Mouse (Mus musculus): ENCODE data around the gene Stox2.

Stox2 gene

GRCm38 (mm10) chr8:47446312-47447046 is at the start of gene Stox2:
TSS of gene Stox2 (minus strand) at chr8:47446362.
- no peak for TF ChIP-seq GATA4 (IDR thresholded peaks at IDR 0.05; ENCODE audit: insufficient replicate concordance, low read length)

DNA sequence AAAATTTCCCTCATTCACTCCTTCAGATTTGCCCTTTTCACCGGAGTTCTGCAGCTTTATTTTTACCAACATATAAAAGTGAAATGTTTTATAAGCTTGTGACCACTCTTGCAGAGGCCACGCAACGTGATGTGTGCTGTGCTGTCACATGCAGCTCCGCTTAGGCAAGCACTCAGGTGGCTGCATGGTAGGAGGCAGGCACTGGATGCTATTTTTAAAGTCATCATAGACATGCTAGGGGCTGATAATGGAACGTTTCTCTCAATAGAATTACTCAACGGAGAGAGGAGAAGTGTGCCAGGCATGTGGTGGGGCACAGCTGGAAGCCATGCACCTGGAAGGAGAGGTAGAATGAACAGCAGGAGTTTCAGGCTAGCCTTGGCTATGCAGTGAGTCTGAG is 49.3 kb upstream of the Stox2 start:
- no peak for TF ChIP-seq GATA4 (IDR thresholded peaks at IDR 0.05; ENCODE audit: insufficient replicate concordance, low read length)

- no peak for TF ChIP-seq GATA4 (IDR thresholded peaks at IDR 0.05; ENCODE audit: insufficient replicate concordance, low read length)
Measured at GRCm38 (mm10) chr8:47494602-47495153, 48.5 kb upstream of the Stox2 start.

DNA sequence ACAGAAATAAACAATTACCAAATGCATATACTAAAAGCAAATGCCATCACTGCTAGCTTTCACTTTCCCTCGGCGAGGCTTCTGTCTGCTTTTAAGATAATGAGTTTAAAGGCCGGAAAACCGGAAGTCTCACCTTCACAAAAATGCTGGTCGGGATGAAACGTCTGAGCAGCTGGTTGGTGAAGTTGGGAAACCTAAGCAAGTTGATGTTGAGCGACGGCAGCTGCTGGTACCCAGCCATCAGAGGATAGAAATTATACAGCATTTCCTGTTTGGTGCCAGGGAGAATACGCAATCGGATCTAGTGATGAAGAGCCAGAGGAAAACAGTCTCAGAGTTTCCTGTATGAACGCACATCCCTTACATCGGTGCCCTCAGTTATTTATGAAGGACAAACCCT is 46.9 kb upstream of the Stox2 start:
- no peak for TF ChIP-seq GATA4 (IDR thresholded peaks at IDR 0.05; ENCODE audit: insufficient replicate concordance, low read length)

DNA sequence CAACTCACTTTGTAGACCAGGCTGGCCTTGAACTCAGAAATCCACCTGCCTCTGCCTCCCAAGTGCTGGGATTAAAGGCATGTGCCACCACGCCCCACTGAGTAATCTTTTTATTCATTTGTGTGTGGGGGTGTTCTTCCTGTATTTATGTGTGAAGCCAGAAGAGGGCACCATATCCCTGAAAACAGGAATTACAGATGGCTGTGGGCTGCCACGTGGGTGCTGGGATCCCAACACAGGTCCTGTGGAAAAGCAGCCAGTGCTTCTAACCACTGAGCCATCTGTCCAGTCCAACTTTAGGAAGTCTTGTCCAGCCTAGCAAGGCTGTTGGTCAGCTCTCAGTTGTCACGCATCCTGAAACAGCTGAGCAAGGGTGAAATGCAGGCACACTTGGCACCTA is 41.1 kb upstream of the Stox2 start:
- no peak for TF ChIP-seq GATA4 (IDR thresholded peaks at IDR 0.05; ENCODE audit: insufficient replicate concordance, low read length)

DNA sequence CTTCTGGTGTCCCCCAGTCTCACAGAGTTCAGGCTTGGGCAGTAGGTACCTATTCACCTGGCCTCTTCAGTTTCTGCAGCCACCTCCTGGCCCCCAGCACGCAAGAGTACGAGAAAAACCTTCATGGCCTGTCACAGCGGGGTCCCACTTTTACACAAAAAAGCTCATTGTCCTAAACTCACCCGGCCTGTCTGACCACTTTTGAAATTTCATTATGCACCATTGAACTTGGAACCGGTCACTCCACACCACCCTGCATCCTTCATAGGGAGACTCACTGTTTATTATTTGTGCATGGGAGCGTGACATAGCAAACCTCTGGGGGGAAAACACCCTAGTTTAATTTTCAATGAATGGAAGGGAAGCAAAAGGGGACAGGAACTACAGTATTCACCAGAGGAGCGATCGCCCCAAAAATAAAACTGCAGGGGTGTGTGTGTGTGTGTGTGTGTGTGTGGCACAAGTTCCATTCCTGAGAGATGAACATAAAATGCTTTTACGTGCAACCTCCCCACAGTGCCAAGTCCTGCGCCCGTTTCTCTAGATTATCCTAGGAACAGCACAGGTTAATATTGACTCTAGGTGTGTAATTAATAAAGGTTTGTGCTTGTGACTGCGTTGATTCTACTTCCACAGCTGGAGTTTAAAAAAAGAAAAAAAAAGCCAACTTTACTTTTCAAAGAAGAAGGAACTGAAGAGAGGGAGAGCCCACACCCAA is 36.4 kb upstream of the Stox2 start:
- no peak for TF ChIP-seq GATA4 (IDR thresholded peaks at IDR 0.05; ENCODE audit: insufficient replicate concordance, low read length)

- TF ChIP-seq GATA4 (IDR thresholded peaks at IDR 0.05; ENCODE audit: insufficient replicate concordance, low read length): no peak
Measured at GRCm38 (mm10) chr8:47480039-47480438, 33.9 kb upstream of the Stox2 start.

DNA sequence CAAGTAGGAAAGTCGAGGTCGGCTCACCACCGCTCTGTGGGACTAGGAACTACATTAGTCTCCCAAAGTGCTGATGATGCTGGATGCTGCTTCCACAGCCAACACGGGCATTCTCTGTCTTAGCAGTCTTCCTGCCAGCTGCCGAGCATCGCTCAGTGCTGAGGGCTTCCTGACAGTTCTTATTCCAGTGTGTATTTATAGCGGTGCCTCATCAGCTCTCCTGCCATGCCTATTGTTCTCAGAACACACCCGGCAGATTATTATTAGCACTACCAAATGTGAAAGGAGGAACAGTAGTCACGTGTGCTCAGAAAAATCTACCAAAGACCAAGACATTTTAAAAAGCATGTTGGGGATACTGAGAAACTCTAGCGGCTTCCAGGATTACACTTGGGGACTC is 15.5 kb upstream of the Stox2 start:
- TF ChIP-seq GATA4 (IDR thresholded peaks at IDR 0.05; ENCODE audit: insufficient replicate concordance, low read length): no peak; the same call in 1 of the 2 replicates

- no peak for TF ChIP-seq GATA4 (IDR thresholded peaks at IDR 0.05; ENCODE audit: insufficient replicate concordance, low read length)
Measured at GRCm38 (mm10) chr8:47459216-47459749, 13.1 kb upstream of the Stox2 start.

- no peak for TF ChIP-seq GATA4 (IDR thresholded peaks at IDR 0.05; ENCODE audit: insufficient replicate concordance, low read length)
Measured at GRCm38 (mm10) chr8:47458591-47458990, 12.4 kb upstream of the Stox2 start.

DNA sequence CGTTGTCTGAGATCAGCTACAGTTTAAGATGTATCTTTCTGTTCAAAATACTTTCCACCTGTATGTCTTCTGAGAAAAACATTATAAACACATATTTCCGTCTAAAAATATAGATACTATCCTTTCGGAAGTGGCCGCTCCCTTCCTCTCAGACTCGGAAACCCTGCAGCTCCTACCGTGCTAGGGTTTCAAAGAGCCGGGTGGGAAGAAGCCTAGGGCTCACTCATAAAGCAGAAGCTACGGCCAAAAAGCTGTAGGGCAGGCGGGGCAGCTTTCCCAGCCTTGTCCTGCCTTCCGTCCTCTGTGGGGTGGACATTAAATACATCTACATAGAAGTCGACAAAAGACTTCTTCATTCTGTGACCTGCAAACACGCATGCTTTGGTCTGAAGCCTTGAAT is 6.9 kb downstream of the Stox2 start:
- TF ChIP-seq GATA4 (IDR thresholded peaks at IDR 0.05; ENCODE audit: insufficient replicate concordance, low read length): no peak

- TF ChIP-seq GATA4 (IDR thresholded peaks at IDR 0.05; ENCODE audit: insufficient replicate concordance, low read length): no peak
Measured at GRCm38 (mm10) chr8:47437976-47438375, 8.2 kb downstream of the Stox2 start.

DNA sequence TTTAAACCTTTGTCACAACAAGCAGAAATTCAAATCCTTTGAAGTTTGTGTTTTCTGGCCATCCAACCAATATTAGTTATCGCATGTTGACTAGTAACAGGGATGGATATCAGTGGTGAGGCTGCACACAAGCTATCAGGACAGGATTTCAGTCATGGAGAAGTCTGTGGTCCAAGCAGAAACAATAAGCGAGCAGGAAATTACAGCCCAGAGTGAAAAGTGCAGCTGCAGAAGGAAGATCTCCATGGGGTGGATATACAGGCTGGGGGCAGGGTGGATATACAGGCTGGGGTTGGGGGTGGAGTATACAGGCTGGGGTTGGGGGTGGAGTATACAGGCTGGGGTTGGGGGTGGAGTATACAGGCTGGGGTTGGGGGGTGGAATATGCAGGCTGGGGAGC is 10.3 kb downstream of the Stox2 start:
- no peak for TF ChIP-seq GATA4 (IDR thresholded peaks at IDR 0.05; ENCODE audit: insufficient replicate concordance, low read length)

GRCm38 (mm10) chr8:47435412-47435811 is 10.8 kb downstream of the Stox2 start:
- no peak for TF ChIP-seq GATA4 (IDR thresholded peaks at IDR 0.05; ENCODE audit: insufficient replicate concordance, low read length)

DNA sequence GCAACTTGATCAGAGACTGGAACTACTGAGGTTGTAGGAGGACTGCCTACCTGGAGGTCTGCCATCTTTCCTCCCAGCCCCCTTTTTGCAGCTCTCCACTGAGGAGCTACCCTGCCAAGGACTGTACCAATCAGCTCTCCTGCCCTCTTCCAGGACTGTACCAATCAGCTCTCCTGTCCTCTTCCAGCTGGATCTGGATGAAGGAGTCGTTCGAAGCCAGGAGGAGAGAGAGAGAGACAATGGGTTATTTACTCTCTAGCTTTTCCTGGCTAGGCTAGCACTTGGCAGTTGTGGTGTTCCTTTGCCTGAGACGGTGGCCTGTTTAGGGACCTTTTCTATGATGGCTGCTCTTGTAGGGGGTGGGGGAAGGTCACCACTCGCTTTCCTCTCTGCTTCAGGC is 14.9 kb downstream of the Stox2 start:
- TF ChIP-seq GATA4 (IDR thresholded peaks at IDR 0.05; ENCODE audit: insufficient replicate concordance, low read length): no peak
